Mouse (Mus musculus) brain, embryonic 14.5 days (tissue): ENCODE data around the gene Kif1a.

Experiments
- CTCF ChIP-seq: fragments of 200-500 bp; IDR thresholded peaks from 2 replicates; pipeline ENCODE4 v1.5.1; 2012; ENCODE audit warnings: inconsistent platforms, mild to moderate bottlenecking, moderate library complexity, borderline replicate concordance; ENCODE audit not compliant: insufficient read depth, insufficient read length; ENCODE audit errors: extremely low read depth
- POLR2A ChIP-seq: fragments of 200-500 bp; IDR thresholded peaks from 2 replicates; pipeline ENCODE4 v1.6.1; 2012; ENCODE audit warnings: mild to moderate bottlenecking, inconsistent platforms, borderline replicate concordance; ENCODE audit not compliant: poor library complexity, insufficient read depth, insufficient read length, severe bottlenecking; ENCODE audit errors: extremely low read depth

GRCm38 (mm10) chr1:93033989-93034388 is 67.8 kb downstream of the Kif1a start:
- no peak for TF ChIP-seq POLR2A
- TF ChIP-seq CTCF, result no peak
